Mouse (Mus musculus) CD4-positive, CD25-positive, alpha-beta regulatory T cell, adult 9 weeks (primary cell): ENCODE results near the gene Gpr87. TPM values are rescaled to one million over a fixed set of nuclear protein-coding genes. Genes with fewer than 3 reads are reported as not detected.

Source experiments
- polyA plus RNA-seq: library from polyadenylated mRNA; unstranded; fragments of 100-300 nt; shearing (Covaris generic); gene quantifications from one replicate; pipeline ENCODE4 v1.2.1, GENCODE M21; 2017

Gpr87 gene
- not detected for polyA plus RNA-seq

GRCm38 (mm10) chr3:59194938-59195337 is at the start of gene Gpr87:
Gpr87 (minus strand) TSS chr3:59195104.

GRCm38 (mm10) chr3:59210727-59211126 is 15.8 kb upstream of the Gpr87 start, which contains the start of gene P2ry13:
P2ry13 (minus strand) TSS chr3:59210882.

GRCm38 (mm10) chr3:59153424-59153823 is 41.5 kb downstream of the Gpr87 start, which contains the start of gene P2ry14:
P2ry14 (minus strand) TSS chr3:59153618.

Other genes with a start within 250 kb of the Gpr87 start
- gene Med12l, start 189.3 kb downstream of the Gpr87 start, polyA plus RNA-seq, result 0.81 TPM
- 49.4 TPM for gene Gpr171, start 93.3 kb downstream of the Gpr87 start, polyA plus RNA-seq
- gene P2ry14, start 41.5 kb downstream of the Gpr87 start, polyA plus RNA-seq, result 3.5 TPM
- gene P2ry13, start 15.8 kb upstream of the Gpr87 start, polyA plus RNA-seq, result 0.92 TPM
- 0.46 TPM for gene P2ry12, start 67.8 kb upstream of the Gpr87 start, polyA plus RNA-seq
- gene Igsf10, start 149.3 kb upstream of the Gpr87 start, polyA plus RNA-seq, result not detected